Mouse (Mus musculus): ENCODE measurements around the gene Klf13. TPM values are rescaled to one million over a fixed set of nuclear protein-coding genes. Genes with fewer than 3 reads are reported as not detected.

The Klf13 gene
- polyA plus RNA-seq, 1 experiment from 2014 or later, result 17.7 TPM

DNA sequence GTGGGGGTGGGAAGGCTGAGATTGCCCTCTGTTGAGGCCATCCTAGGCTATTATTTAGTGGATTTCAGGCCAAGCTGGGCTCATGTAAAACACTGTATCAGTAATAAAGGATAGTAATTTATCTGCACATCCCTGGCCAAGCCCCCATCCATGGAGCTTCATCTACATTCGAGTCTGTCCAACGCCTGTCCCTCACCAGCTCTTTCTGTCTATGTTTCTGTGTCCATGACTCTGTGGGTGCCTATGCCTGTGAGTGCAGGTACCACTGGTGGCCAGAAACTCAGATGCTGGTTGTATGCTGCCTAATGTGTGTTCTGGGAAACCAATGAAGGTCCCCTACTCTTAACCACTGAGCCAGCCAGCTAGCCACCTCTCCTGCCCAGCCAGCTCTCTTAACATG lies 38.3 kb downstream of the Klf13 start:
- no peak overlapping the region for H3K4me2 ChIP-seq
- no peaks in the 10 kb centered on the region for H3K36me3 ChIP-seq
- H3K27ac ChIP-seq, result no peak overlapping the region
- peaks cover 60% of the 10 kb centered on the region for H3K4me1 ChIP-seq
- ATAC-seq, result no peak
- no peaks in the 10 kb centered on the region for H3K9me3 ChIP-seq (replicated peaks)
- peaks cover 32% of the 10 kb centered on the region for H3K27me3 ChIP-seq (replicated peaks)
- H3K4me3 ChIP-seq, result no peak overlapping the region
- WGBS (ENCODE audit: insufficient replicate concordance), result 73% methylated on average over 2 of the region's 2 CpGs
- H3K9ac ChIP-seq, result no peak overlapping the region

- Histone ChIP-seq H3K27ac (no peak overlapping the region), H3K4me1 (peaks cover 59% of the 10 kb centered on the region), H3K9ac (no peak overlapping the region), H3K36me3 (no peaks in the 10 kb centered on the region), H3K27me3 (replicated peaks) (peaks cover 32% of the 10 kb centered on the region), H3K4me3 (no peak overlapping the region), H3K4me2 (no peak overlapping the region), H3K9me3 (replicated peaks) (no peaks in the 10 kb centered on the region)
- 84% methylated on average over 8 of the region's 8 CpGs for WGBS (ENCODE audit: insufficient replicate concordance)
- ATAC-seq, result no peak
Observed at GRCm38 (mm10) chr7:63899925-63900324, 38.8 kb downstream of the Klf13 start.

DNA sequence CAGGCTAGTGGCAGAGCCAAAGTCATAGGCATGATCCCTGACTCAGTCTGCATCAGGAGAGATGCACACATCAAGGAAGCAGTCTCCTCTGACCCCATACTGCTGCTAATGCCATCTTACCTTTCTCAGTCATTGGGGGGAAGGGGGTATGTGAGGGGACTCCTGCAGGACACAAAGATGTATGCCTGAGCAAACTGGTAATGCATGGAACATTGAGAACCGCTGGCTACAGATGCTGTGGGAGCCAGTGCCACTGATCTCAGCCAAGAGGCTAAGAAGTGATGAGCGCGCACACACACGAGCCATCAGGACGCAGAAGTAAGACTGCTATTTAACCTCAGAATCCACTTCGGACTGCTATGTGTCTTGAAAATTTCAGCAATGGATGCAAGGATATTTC lies 40.5 kb downstream of the Klf13 start:
- H3K27ac ChIP-seq, result no peak overlapping the region
- no peaks in the 10 kb centered on the region for H3K36me3 ChIP-seq
- H3K4me1 ChIP-seq, result peaks cover 42% of the 10 kb centered on the region
- 86% methylated on average over 6 of the region's 6 CpGs for WGBS (ENCODE audit: insufficient replicate concordance)
- ATAC-seq, result no peak
- no peak overlapping the region for H3K4me2 ChIP-seq
- peaks cover 32% of the 10 kb centered on the region for H3K27me3 ChIP-seq (replicated peaks)
- H3K4me3 ChIP-seq, result no peak overlapping the region
- H3K9ac ChIP-seq, result no peak overlapping the region
- H3K9me3 ChIP-seq (replicated peaks), result no peaks in the 10 kb centered on the region

DNA sequence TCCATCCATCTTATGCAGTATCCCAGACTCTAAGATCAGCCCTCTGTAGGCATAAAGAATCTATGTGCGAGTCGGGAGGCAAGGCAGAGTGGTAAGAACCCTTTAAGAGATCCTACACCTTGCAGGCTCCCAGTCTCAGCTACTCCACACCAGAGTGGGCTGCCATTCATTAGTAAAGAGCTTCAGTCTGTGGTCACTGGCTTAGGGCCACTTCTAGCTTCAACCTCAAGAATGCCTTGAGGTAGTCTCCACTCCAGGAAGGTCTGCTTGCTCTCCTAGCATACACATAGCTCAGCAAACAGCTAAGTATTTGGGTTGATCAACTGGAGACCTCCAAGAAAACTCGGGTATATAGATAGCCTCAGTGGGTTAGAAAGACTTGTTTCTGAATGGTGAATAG lies 41.1 kb downstream of the Klf13 start:
- Histone ChIP-seq H3K4me2 (peak overlapping the region; percentile 72), H3K27ac (no peak overlapping the region), H3K36me3 (no peaks in the 10 kb centered on the region), H3K9ac (peak overlapping the region; percentile 58; the same call in 1 of the 2 replicates), H3K9me3 (replicated peaks) (no peaks in the 10 kb centered on the region), H3K27me3 (replicated peaks) (peaks cover 32% of the 10 kb centered on the region), H3K4me1 (peaks cover 37% of the 10 kb centered on the region), H3K4me3 (peak overlapping the region; percentile 37; the same call in 1 of the 2 replicates)
- ATAC-seq, result no peak
- WGBS (ENCODE audit: insufficient replicate concordance), result 50% methylated on average over 3 of the region's 3 CpGs

- peak overlapping the region; percentile 69 for H3K27ac ChIP-seq
- peaks cover 32% of the 10 kb centered on the region for H3K27me3 ChIP-seq (replicated peaks)
Observed at GRCm38 (mm10) chr7:63896968-63897468, 41.7 kb downstream of the Klf13 start.

DNA sequence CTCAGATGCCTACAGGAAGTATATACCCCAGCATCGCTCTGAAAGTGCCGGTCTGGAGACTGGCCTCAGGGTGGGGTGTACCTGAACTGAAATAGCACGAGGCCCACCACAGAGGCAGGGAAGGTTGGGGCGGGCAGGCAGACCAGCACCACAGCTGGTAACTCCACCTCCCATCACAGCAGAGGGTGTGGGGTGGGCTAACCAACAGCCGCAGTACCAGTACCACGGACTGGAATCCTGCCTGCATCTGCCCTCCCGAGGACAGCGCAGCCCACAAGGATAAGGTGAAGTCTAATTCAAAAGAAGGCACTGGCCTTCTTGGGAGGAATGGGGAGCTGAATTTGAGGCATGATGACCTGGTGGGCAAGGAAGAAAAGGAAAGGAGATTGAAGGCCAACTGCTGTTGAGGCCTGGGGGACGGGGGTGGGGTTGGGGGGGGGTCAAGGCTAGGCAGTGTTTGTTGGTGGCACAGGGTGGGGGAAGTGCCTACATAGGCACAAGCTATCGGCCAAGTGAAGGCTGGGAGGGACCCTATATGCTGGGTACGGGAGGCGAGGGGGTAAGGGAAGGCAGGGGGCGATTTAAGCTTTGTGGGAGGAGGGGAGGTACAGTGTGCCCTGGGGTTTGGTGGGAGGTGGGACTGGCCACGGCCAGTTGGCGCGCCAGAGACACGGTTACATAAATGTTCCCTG lies 42.3 kb downstream of the Klf13 start:
- peak overlapping the region; percentile 57 for H3K27ac ChIP-seq
- no peak for ATAC-seq

More at GRCm38 (mm10) chr7:63896968-63897468, 41.7 kb downstream of the Klf13 start:
- Histone ChIP-seq H3K4me1 (peaks cover 36% of the 10 kb centered on the region), H3K36me3 (no peaks in the 10 kb centered on the region), H3K9me3 (replicated peaks) (no peaks in the 10 kb centered on the region), H3K9ac (peak overlapping the region; percentile 58), H3K4me3 (peak overlapping the region; percentile 37), H3K4me2 (peak overlapping the region; percentile 72)
- ATAC-seq, result peak; percentile 93
- WGBS (ENCODE audit: insufficient replicate concordance), result 4% methylated on average over 22 of the region's 22 CpGs

GRCm38 (mm10) chr7:63895223-63895622 lies 43.5 kb downstream of the Klf13 start:
- Histone ChIP-seq H3K36me3 (peaks cover 15% of the 10 kb centered on the region), H3K27ac (no peak overlapping the region), H3K27me3 (replicated peaks) (peaks cover 31% of the 10 kb centered on the region), H3K4me1 (peaks cover 30% of the 10 kb centered on the region), H3K4me2 (no peak overlapping the region), H3K4me3 (no peak overlapping the region), H3K9me3 (replicated peaks) (no peaks in the 10 kb centered on the region), H3K9ac (no peak overlapping the region)
- no peak for ATAC-seq
- WGBS (ENCODE audit: insufficient replicate concordance), result 85% methylated on average over 3 of the region's 3 CpGs

More for the DNA sequence above, 42.3 kb downstream of the Klf13 start:
- 18% methylated on average over 17 of the region's 17 CpGs for WGBS (ENCODE audit: insufficient replicate concordance)
- Histone ChIP-seq H3K27me3 (replicated peaks) (peaks cover 32% of the 10 kb centered on the region), H3K36me3 (peaks cover 3% of the 10 kb centered on the region), H3K4me1 (peaks cover 33% of the 10 kb centered on the region), H3K4me3 (peak overlapping the region; percentile 37), H3K9me3 (replicated peaks) (no peaks in the 10 kb centered on the region), H3K9ac (peak overlapping the region; percentile 58; the same call in 1 of the 2 replicates), H3K4me2 (peak overlapping the region; percentile 72)

GRCm38 (mm10) chr7:63894662-63895061 lies 44.1 kb downstream of the Klf13 start:
- peaks cover 30% of the 10 kb centered on the region for H3K4me1 ChIP-seq
- ATAC-seq, result no peak

DNA sequence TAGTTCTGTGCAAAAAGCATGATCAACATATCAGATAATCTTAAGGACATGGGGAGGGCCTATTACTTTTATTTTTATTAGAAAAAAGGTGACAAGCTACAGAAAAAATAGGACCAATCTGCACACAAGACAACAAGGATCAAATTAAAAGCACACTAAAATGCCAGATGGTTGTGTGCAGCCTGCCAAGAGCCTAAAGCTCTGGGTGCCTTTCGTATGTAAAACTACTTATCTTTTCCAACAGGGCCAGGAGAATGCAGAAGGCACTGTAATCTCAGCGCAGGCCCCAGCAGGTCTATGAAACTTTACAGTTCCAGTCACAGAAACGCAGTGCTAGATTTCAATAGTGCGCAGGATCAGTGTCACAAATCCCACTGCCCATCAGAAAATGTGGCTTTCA lies 45.0 kb downstream of the Klf13 start:
- H3K4me3 ChIP-seq, result no peak overlapping the region
- H3K27me3 ChIP-seq (replicated peaks), result peaks cover 22% of the 10 kb centered on the region
- no peak overlapping the region for H3K9ac ChIP-seq
- no peaks in the 10 kb centered on the region for H3K9me3 ChIP-seq (replicated peaks)
- H3K4me1 ChIP-seq, result peaks cover 30% of the 10 kb centered on the region
- H3K27ac ChIP-seq, result no peak overlapping the region
- 56% methylated on average over 4 of the region's 4 CpGs for WGBS (ENCODE audit: insufficient replicate concordance)
- peaks cover 28% of the 10 kb centered on the region for H3K36me3 ChIP-seq
- no peak overlapping the region for H3K4me2 ChIP-seq
- no peak for ATAC-seq

More at GRCm38 (mm10) chr7:63894662-63895061, 44.1 kb downstream of the Klf13 start:
- peaks cover 21% of the 10 kb centered on the region for H3K36me3 ChIP-seq
- no peak overlapping the region for H3K9ac ChIP-seq
- WGBS (ENCODE audit: insufficient replicate concordance), result 45% methylated on average over 4 of the region's 4 CpGs
- no peaks in the 10 kb centered on the region for H3K9me3 ChIP-seq (replicated peaks)
- H3K4me2 ChIP-seq, result no peak overlapping the region
- no peak overlapping the region for H3K4me3 ChIP-seq
- H3K27me3 ChIP-seq (replicated peaks), result peaks cover 26% of the 10 kb centered on the region
- H3K27ac ChIP-seq, result no peak overlapping the region

DNA sequence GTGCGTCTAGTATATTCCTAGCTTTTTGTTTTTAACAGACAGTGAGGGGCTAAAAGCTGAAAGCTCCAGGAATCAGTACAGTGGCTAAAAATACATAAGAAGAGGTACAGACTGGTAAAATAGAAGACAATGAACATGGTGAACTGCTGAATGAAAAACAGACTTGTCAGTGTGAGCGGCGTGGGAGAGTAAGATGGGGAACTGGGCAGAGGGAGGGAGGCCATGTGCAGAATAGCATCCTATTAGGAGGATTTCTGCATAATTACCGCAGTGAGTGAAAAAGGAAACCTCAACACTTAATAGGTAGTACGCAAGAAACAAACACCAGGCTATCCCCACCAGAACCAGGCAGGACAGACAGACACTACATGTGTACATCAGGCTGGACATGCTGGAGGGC lies 45.5 kb downstream of the Klf13 start:
- peaks cover 28% of the 10 kb centered on the region for H3K36me3 ChIP-seq
- H3K9me3 ChIP-seq (replicated peaks), result no peaks in the 10 kb centered on the region
- no peak overlapping the region for H3K4me3 ChIP-seq
- WGBS (ENCODE audit: insufficient replicate concordance), result 90% methylated on average over 5 of the region's 5 CpGs
- H3K27ac ChIP-seq, result no peak overlapping the region
- H3K27me3 ChIP-seq (replicated peaks), result peaks cover 17% of the 10 kb centered on the region
- ATAC-seq, result no peak
- peaks cover 26% of the 10 kb centered on the region for H3K4me1 ChIP-seq
- no peak overlapping the region for H3K9ac ChIP-seq
- no peak overlapping the region for H3K4me2 ChIP-seq

GRCm38 (mm10) chr7:63891488-63892075 lies 47.1 kb downstream of the Klf13 start:
- Histone ChIP-seq H3K4me1 (peaks cover 18% of the 10 kb centered on the region), H3K4me3 (no peak overlapping the region), H3K36me3 (peaks cover 31% of the 10 kb centered on the region), H3K4me2 (no peak overlapping the region), H3K27ac (no peak overlapping the region), H3K27me3 (replicated peaks) (0 out of 2 replicates have a peak, but pooled peaks cover 6% of the 10 kb centered on the region), H3K9me3 (replicated peaks) (no peaks in the 10 kb centered on the region), H3K9ac (no peak overlapping the region)
- 79% methylated on average over 43 of the region's 43 CpGs for WGBS (ENCODE audit: insufficient replicate concordance)
- ATAC-seq, result no peak

Data from liver, embryonic 12.5 days (tissue).